Mouse (Mus musculus): ENCODE results near the gene BC017158. TPM values are rescaled to one million over a fixed set of nuclear protein-coding genes. Genes with fewer than 3 reads are reported as not detected.
A peak's percentile ranks its signal among the peaks of the same experiment; 100 is the strongest.

Gene BC017158
- polyA plus RNA-seq, 1 experiment from 2014 or later, result 25.1 TPM

GRCm38 (mm10) chr7:128320219-128320816 lies 22.3 kb upstream of the BC017158 start:
- peaks cover 23% of the 10 kb centered on the region for H3K4me1 ChIP-seq
- no peak for DNase-seq (ENCODE audit: low spot score)
- H3K27me3 ChIP-seq (ENCODE audit: insufficient read depth, poor library complexity, severe bottlenecking), result no peaks in the 10 kb centered on the region
- no peak overlapping the region for H3K4me3 ChIP-seq
- 84% methylated on average over 2 of the region's 2 CpGs for WGBS
- no peak overlapping the region for H3K27ac ChIP-seq
- no peaks in the 10 kb centered on the region for H3K36me3 ChIP-seq
- no peaks in the 10 kb centered on the region for H3K9me3 ChIP-seq

GRCm38 (mm10) chr7:128319140-128319539 lies 21.2 kb upstream of the BC017158 start:
- no peak overlapping the region; the same call in 1 of the 2 replicates for H3K27ac ChIP-seq
- no peaks in the 10 kb centered on the region for H3K27me3 ChIP-seq (ENCODE audit: insufficient read depth, poor library complexity, severe bottlenecking)
- no peaks in the 10 kb centered on the region for H3K9me3 ChIP-seq
- peak; percentile 67 for DNase-seq (ENCODE audit: low spot score)
- no peaks in the 10 kb centered on the region for H3K36me3 ChIP-seq
- H3K4me3 ChIP-seq, result no peak overlapping the region
- WGBS, result 71% methylated on average over 7 of the region's 7 CpGs
- H3K4me1 ChIP-seq, result peaks cover 23% of the 10 kb centered on the region

- 65% methylated on average over 4 of the region's 4 CpGs for WGBS
- DNase-seq (ENCODE audit: low spot score), result no peak
- no peaks in the 10 kb centered on the region for H3K9me3 ChIP-seq
- no peaks in the 10 kb centered on the region for H3K36me3 ChIP-seq
- H3K4me1 ChIP-seq, result peaks cover 23% of the 10 kb centered on the region
- no peaks in the 10 kb centered on the region for H3K27me3 ChIP-seq (ENCODE audit: insufficient read depth, poor library complexity, severe bottlenecking)
- no peak overlapping the region for H3K4me3 ChIP-seq
- no peak overlapping the region for H3K27ac ChIP-seq
Observed at GRCm38 (mm10) chr7:128317011-128317410, 19.0 kb upstream of the BC017158 start.

GRCm38 (mm10) chr7:128314491-128314890 lies 16.5 kb upstream of the BC017158 start:
- no peak overlapping the region for H3K4me3 ChIP-seq
- 65% methylated on average over 7 of the region's 7 CpGs for WGBS
- peaks cover 18% of the 10 kb centered on the region for H3K4me1 ChIP-seq
- H3K9me3 ChIP-seq, result no peaks in the 10 kb centered on the region
- DNase-seq (ENCODE audit: low spot score), result peak; percentile 55
- no peaks in the 10 kb centered on the region for H3K36me3 ChIP-seq
- no peak overlapping the region for H3K27ac ChIP-seq
- H3K27me3 ChIP-seq (ENCODE audit: insufficient read depth, poor library complexity, severe bottlenecking), result no peaks in the 10 kb centered on the region

DNA sequence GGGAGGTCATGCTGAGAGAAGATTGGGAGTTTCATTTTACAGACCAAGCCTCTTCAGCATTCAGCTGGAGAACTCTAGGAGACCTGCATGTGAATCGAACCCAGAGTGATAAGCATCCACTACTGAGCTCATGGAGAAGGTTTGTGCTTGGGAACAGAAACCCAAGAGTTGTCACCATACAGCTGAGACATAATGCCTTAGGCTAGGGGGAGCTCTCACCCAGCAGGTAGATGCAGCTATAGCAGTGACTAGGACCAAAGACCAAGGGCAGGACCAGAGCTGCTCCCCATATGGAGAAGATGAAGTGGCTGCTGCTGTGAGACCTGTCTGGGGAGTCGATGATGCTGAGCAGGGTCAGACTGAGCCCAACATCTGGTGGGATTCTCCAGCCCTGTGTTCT lies 15.6 kb upstream of the BC017158 start:
- DNase-seq (ENCODE audit: low spot score), result peak; percentile 64
- H3K36me3 ChIP-seq, result no peaks in the 10 kb centered on the region
- H3K27me3 ChIP-seq (ENCODE audit: insufficient read depth, poor library complexity, severe bottlenecking), result no peaks in the 10 kb centered on the region
- no peak overlapping the region for H3K27ac ChIP-seq
- no peaks in the 10 kb centered on the region for H3K9me3 ChIP-seq
- H3K4me3 ChIP-seq, result no peak overlapping the region
- 73% methylated on average over 2 of the region's 2 CpGs for WGBS
- peaks cover 13% of the 10 kb centered on the region for H3K4me1 ChIP-seq

DNA sequence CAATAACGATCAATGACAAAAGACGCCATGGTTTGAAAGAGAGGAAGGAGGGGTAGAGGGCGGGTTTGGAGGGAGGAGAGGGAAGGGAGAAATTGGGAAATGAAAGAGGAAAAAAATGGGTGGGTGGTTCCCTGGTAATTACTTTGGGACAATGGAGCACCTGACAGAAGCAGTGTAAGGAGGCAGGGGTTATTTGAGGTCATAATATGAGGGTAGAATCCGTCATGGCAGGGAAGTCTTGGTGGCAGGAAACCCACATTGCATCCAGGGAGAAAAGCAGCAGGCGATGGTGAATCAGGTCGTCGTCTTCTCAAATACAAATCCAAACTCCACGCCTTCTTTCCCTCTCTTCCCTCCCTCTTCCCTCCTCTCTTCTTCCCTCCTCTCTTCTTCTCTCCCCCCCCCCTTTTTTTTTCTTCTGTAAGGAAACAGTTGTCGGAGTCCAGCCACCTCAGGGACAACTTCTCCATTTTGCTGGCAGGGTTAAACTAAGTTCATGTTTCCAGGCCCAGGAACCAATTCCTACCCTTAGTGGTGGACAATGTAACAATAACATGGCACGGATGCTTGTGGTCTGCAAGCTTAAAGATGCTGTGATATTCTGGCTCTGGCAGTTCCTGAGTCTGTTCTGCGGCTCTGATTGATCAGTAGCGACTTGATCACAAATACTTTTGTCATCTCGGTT lies 14.5 kb upstream of the BC017158 start:
- 80% methylated on average over 13 of the region's 13 CpGs for WGBS
- Histone ChIP-seq H3K27me3 (ENCODE audit: insufficient read depth, poor library complexity, severe bottlenecking) (no peaks in the 10 kb centered on the region), H3K36me3 (no peaks in the 10 kb centered on the region)

DNA sequence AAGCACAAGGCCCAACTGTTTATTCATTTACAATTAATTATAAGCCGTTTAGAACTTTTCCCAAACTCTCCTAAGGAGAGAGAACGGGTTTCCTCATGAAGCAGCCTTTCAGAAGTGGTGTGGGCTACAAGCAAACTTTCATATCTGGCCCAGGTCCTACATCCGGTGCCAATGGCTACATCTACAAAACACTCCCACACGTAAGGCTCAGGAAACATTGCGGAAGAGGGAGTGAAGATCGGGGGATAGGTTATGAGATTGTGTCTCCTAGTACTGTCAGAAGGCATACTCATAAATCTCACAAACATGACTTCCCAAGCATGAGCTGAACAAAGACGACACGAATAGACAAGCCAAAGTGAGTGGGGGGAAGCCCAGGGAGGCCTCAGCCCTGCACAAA lies 13.8 kb upstream of the BC017158 start:
- Histone ChIP-seq H3K4me3 (no peak overlapping the region), H3K27ac (no peak overlapping the region), H3K4me1 (peaks cover 13% of the 10 kb centered on the region), H3K36me3 (no peaks in the 10 kb centered on the region), H3K27me3 (ENCODE audit: insufficient read depth, poor library complexity, severe bottlenecking) (no peaks in the 10 kb centered on the region), H3K9me3 (no peaks in the 10 kb centered on the region)
- peak; percentile 66 for DNase-seq (ENCODE audit: low spot score)
- WGBS, result 79% methylated on average over 8 of the region's 8 CpGs

More for the DNA sequence above, 14.5 kb upstream of the BC017158 start:
- H3K4me3 ChIP-seq, result no peak overlapping the region
- H3K27ac ChIP-seq, result no peak overlapping the region
- DNase-seq (ENCODE audit: low spot score), result peak; percentile 36
- no peaks in the 10 kb centered on the region for H3K9me3 ChIP-seq
- H3K4me1 ChIP-seq, result peaks cover 13% of the 10 kb centered on the region

- Histone ChIP-seq H3K27ac (no peak overlapping the region), H3K9me3 (no peaks in the 10 kb centered on the region), H3K4me1 (peaks cover 13% of the 10 kb centered on the region), H3K27me3 (ENCODE audit: insufficient read depth, poor library complexity, severe bottlenecking) (no peaks in the 10 kb centered on the region), H3K4me3 (no peak overlapping the region), H3K36me3 (no peaks in the 10 kb centered on the region)
- 45% methylated on average over 3 of the region's 3 CpGs for WGBS
- DNase-seq (ENCODE audit: low spot score), result no peak
Observed at GRCm38 (mm10) chr7:128311263-128311662, 13.3 kb upstream of the BC017158 start.

GRCm38 (mm10) chr7:128310229-128310688 lies 12.3 kb upstream of the BC017158 start:
- no peak overlapping the region; the same call in 1 of the 2 replicates for H3K27ac ChIP-seq
- peaks cover 13% of the 10 kb centered on the region for H3K4me1 ChIP-seq
- 17% methylated on average over 8 of the region's 8 CpGs for WGBS
- no peaks in the 10 kb centered on the region for H3K36me3 ChIP-seq
- DNase-seq (ENCODE audit: low spot score), result no peak
- H3K27me3 ChIP-seq (ENCODE audit: insufficient read depth, poor library complexity, severe bottlenecking), result no peaks in the 10 kb centered on the region
- no peaks in the 10 kb centered on the region for H3K9me3 ChIP-seq
- H3K4me3 ChIP-seq, result no peak overlapping the region

DNA sequence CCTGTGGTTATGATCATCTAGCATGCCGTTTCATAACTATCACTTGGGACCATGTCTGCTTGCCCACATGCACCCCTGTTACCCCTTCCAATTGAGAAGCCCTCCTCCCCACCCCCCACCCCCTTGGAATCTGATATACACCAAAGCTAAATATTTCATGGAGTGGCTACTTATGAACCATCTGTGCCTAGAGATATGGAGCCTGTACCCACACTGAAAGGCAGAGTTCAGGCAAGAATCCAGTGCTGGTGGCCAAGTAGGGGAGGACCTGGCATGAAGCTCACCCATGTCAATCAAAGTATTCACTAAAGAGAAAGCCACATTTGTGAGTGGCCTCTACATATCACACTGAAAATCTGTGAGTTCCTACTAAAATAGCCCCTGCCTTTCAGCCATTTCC lies 11.8 kb upstream of the BC017158 start:
- no peak for DNase-seq (ENCODE audit: low spot score)
- Histone ChIP-seq H3K4me3 (no peak overlapping the region), H3K36me3 (no peaks in the 10 kb centered on the region), H3K4me1 (peaks cover 13% of the 10 kb centered on the region), H3K9me3 (no peaks in the 10 kb centered on the region), H3K27me3 (ENCODE audit: insufficient read depth, poor library complexity, severe bottlenecking) (no peaks in the 10 kb centered on the region), H3K27ac (peak overlapping the region; percentile 30; the same call in 1 of the 2 replicates)
- WGBS, result 52% methylated on average over 1 of the region's 1 CpGs

- Histone ChIP-seq H3K9me3 (no peaks in the 10 kb centered on the region), H3K27ac (no peak overlapping the region), H3K36me3 (no peaks in the 10 kb centered on the region), H3K27me3 (ENCODE audit: insufficient read depth, poor library complexity, severe bottlenecking) (no peaks in the 10 kb centered on the region), H3K4me3 (no peak overlapping the region), H3K4me1 (peaks cover 13% of the 10 kb centered on the region)
- no peak for DNase-seq (ENCODE audit: low spot score)
- WGBS, result 62% methylated on average over 3 of the region's 3 CpGs
Observed at GRCm38 (mm10) chr7:128309216-128309615, 11.2 kb upstream of the BC017158 start.

- H3K9me3 ChIP-seq, result no peaks in the 10 kb centered on the region
- no peaks in the 10 kb centered on the region for H3K36me3 ChIP-seq
- no peaks in the 10 kb centered on the region for H3K27me3 ChIP-seq (ENCODE audit: insufficient read depth, poor library complexity, severe bottlenecking)
- no peak overlapping the region for H3K27ac ChIP-seq
- H3K4me3 ChIP-seq, result no peak overlapping the region
- peaks cover 13% of the 10 kb centered on the region for H3K4me1 ChIP-seq
- no peak for DNase-seq (ENCODE audit: low spot score)
Observed at GRCm38 (mm10) chr7:128307851-128308250, 9.9 kb upstream of the BC017158 start.

GRCm38 (mm10) chr7:128304907-128305306 lies 6.9 kb upstream of the BC017158 start:
- H3K9me3 ChIP-seq, result no peaks in the 10 kb centered on the region
- H3K4me1 ChIP-seq, result peaks cover 4% of the 10 kb centered on the region
- H3K4me3 ChIP-seq, result no peak overlapping the region
- WGBS, result 6% methylated on average over 5 of the region's 5 CpGs
- DNase-seq (ENCODE audit: low spot score), result no peak
- H3K27ac ChIP-seq, result no peak overlapping the region
- H3K27me3 ChIP-seq (ENCODE audit: insufficient read depth, poor library complexity, severe bottlenecking), result no peaks in the 10 kb centered on the region
- no peaks in the 10 kb centered on the region for H3K36me3 ChIP-seq

Data from heart, embryonic 10.5 days (tissue).